Mouse (Mus musculus) midbrain, postnatal 0 days (tissue): ENCODE data around the gene Grm4. TPM values are rescaled to one million over a fixed set of nuclear protein-coding genes. Genes with fewer than 3 reads are reported as not detected.

Source experiments
- ATAC-seq: fragments of 200-750 bp; cut with Nextera tagmentation; 2 replicates; pipeline ENCODE4 v1.8.0; 2017; ENCODE audit warnings: moderate number of reproducible peaks, mild to moderate bottlenecking, moderate TSS enrichment, moderate library complexity; ENCODE audit not compliant: low FRiP score
- DNase-seq: peaks from one replicate; pipeline ENCODE4 v3.0.0-alpha.2; 2015; ENCODE audit warnings: low spot score
- H3K27ac ChIP-seq: fragments of 300-500 bp; sonication (generic); 2 replicates; pipeline ENCODE4 v1.5.1; 2014; ENCODE audit warnings: low read depth, mild to moderate bottlenecking, low read length, mixed read lengths
- H3K27me3 ChIP-seq: fragments of 300-500 bp; sonication (generic); 2 replicates; pipeline ENCODE4 v1.6.1; 2014; ENCODE audit warnings: low read length, control low read depth, mixed read lengths; ENCODE audit not compliant: insufficient read depth
- H3K36me3 ChIP-seq: fragments of 300-500 bp; sonication (generic); 2 replicates; pipeline ENCODE4 v1.6.1; 2014; ENCODE audit warnings: low read length, control low read depth, mixed read lengths; ENCODE audit not compliant: insufficient read depth
- H3K4me1 ChIP-seq: fragments of 300-500 bp; sonication (generic); 2 replicates; pipeline ENCODE4 v1.6.1; 2014; ENCODE audit warnings: mild to moderate bottlenecking, control low read depth, antibody characterized with exemption, low read length, mixed read lengths; ENCODE audit not compliant: insufficient read depth
- H3K4me2 ChIP-seq: fragments of 300-500 bp; sonication (generic); 2 replicates; pipeline ENCODE4 v1.6.1; 2014; ENCODE audit warnings: low read depth, mild to moderate bottlenecking, low read length, mixed read lengths; ENCODE audit not compliant: poor library complexity, severe bottlenecking
- H3K4me3 ChIP-seq: fragments of 300-500 bp; sonication (generic); 2 replicates; pipeline ENCODE4 v1.5.1; 2014; ENCODE audit warnings: low read depth, mild to moderate bottlenecking, low read length, moderate library complexity
- H3K9ac ChIP-seq: fragments of 300-500 bp; sonication (generic); replicated peaks from 2 replicates; pipeline ENCODE4 v1.6.1; 2014; ENCODE audit warnings: mild to moderate bottlenecking, low read length, moderate library complexity, mixed read lengths; ENCODE audit not compliant: poor library complexity, severe bottlenecking
- H3K9me3 ChIP-seq: fragments of 300-500 bp; sonication (generic); 2 replicates; pipeline ENCODE4 v1.6.1; 2016; ENCODE audit warnings: low read length, control low read depth
- CTCF ChIP-seq: IDR thresholded peaks from 2 replicates; pipeline ENCODE4 v1.5.1; 2016; ENCODE audit warnings: antibody characterized with exemption, mild to moderate bottlenecking
- WGBS: fragments of 180-500 bp; shearing (Covaris S2); extraction: QIAGEN DNeasy Blood & Tissue Kit; methylation state at CpG from one replicate; pipeline ENCODE4 v1.1.7; 2014; 5-methylcytosine and 5-hydroxymethylcytosine counted together
- polyA plus RNA-seq: library from polyadenylated mRNA; unstranded; fragments of >200 nt; fragmentation: Nextera tagmentation; extraction: Ambion mirVana; gene quantifications from 2 replicates; pipeline ENCODE4 v1.2.1, GENCODE M21; 2015
- total RNA-seq: library from RNA; depleted of rRNA; stranded (reverse); fragments of >200 nt; gene quantifications from 2 replicates; pipeline ENCODE4 v1.2.3, GENCODE M21; 2014

Gene Grm4
- total and polyA plus RNA-seq, 2 experiments from 2014 or later, result 11.1 to 54.0 TPM

- Histone ChIP-seq H3K4me2 (no peak overlapping the region), H3K9ac (no peak overlapping the region), H3K9me3 (no peaks in the 10 kb centered on the region), H3K27me3 (no peaks in the 10 kb centered on the region), H3K4me3 (no peak overlapping the region), H3K4me1 (no peaks in the 10 kb centered on the region), H3K36me3 (no peaks in the 10 kb centered on the region; the same call in 1 of the 2 replicates), H3K27ac (no peak overlapping the region)
- WGBS, result 45% methylated on average over 6 of the region's 6 CpGs
- TF ChIP-seq CTCF, result peak; percentile 52; the same call in 1 of the 2 replicates
- ATAC-seq (no peak), DNase-seq (peak; percentile 59)
Measured at GRCm38 (mm10) chr17:27448749-27449148, 72.5 kb downstream of the Grm4 start.

DNA sequence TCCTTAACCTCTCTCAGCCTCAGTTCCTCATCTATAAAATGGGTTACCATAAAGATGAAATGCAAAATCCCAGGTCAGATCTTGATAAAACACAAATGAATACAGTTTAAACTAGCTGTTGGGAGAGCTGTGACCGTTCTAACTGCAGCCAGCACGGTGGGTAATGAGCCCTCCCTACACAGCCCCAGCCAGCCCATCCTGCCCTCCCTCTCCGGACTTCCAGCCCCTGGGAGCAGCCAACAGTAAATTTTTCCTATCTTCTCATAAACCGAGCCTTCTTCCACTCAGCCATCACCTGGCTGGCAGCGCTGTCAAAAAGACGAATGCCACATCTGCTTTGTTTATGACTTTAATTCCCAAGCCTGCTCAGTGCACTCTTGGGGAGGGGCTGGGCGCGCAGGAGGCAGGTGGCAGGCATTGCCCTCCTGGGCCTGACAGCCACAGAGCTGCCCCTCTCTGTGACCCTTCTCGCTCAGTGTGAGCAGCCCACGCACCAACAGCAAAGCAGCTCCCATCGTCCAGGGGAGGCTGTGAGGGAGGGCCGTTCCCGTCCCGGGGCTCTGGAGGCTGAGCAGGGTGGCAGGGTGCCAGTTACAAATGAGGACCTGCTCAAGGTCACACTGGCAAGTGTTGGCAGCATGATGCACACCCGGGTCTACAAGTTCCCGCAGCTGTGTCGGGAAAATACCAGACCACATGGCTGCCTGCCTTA, 75.7 kb downstream of the Grm4 start:
- WGBS, result 53% methylated on average over 17 of the region's 17 CpGs
- H3K4me2 ChIP-seq, result no peak overlapping the region
- H3K36me3 ChIP-seq, result no peaks in the 10 kb centered on the region; the same call in 1 of the 2 replicates
- no peak overlapping the region for H3K4me3 ChIP-seq
- DNase-seq (no peak), ATAC-seq (no peak)
- TF ChIP-seq CTCF, result no peak
- no peaks in the 10 kb centered on the region for H3K27me3 ChIP-seq
- no peaks in the 10 kb centered on the region for H3K9me3 ChIP-seq
- H3K9ac ChIP-seq, result no peak overlapping the region
- H3K4me1 ChIP-seq, result no peaks in the 10 kb centered on the region; the same call in 1 of the 2 replicates
- no peak overlapping the region for H3K27ac ChIP-seq

DNA sequence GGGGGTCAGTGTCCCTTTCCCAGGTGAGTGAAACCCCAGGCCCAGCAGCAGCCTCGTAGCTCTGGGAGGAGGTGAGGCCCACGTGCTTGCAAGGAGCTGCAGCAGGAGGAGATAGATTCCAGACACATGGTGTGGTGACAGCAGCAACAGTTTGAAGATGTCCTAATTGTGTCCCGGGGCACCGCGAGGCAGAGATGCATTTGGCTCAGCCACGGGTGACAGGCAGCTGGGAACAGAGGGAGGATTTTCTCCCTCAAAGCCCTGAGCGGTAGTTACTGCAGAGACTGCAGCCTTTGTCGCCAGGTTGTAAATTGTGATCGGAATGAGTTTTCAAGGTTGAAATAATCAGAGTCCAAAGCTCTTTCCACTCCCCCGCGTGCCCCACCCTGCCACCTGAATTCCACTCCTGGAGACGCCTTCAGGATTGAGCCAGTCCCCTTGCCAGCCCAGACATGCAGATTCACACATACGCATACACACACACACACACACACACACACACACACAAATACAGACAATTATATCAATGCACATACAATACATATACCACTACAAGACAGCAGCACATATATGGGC, 78.6 kb downstream of the Grm4 start:
- ATAC-seq (no peak), DNase-seq (no peak)
- no peaks in the 10 kb centered on the region for H3K27me3 ChIP-seq
- 31% methylated on average over 13 of the region's 13 CpGs for WGBS
- no peak overlapping the region for H3K4me2 ChIP-seq
- TF ChIP-seq CTCF, result no peak
- no peak overlapping the region for H3K9ac ChIP-seq
- no peaks in the 10 kb centered on the region; the same call in 1 of the 2 replicates for H3K4me1 ChIP-seq
- H3K36me3 ChIP-seq, result no peaks in the 10 kb centered on the region; the same call in 1 of the 2 replicates
- no peak overlapping the region for H3K4me3 ChIP-seq
- no peaks in the 10 kb centered on the region for H3K9me3 ChIP-seq
- peak overlapping the region; percentile 39; the same call in 1 of the 2 replicates for H3K27ac ChIP-seq

DNA sequence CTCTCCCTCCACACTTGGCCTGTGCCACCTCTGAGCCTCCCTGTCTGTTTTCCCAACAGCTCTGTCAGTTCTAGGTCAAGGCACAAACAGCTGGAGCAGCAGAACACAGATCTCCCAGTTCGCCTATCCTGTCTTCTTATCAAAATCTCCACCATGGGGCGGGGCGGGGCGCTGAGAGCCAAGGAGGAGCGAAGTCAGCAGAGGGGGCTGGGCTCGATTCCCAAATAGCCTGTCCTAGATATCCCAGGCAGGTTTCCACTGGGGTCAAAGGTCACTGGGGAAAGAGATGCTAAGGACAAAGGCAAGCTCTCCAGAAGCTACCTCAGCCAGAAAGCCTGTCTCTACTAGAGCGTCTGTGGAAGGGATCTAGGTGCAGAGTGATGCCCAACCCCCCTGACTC, 79.4 kb downstream of the Grm4 start:
- DNase-seq, result no peak
- Histone ChIP-seq H3K9me3 (no peaks in the 10 kb centered on the region), H3K4me1 (no peaks in the 10 kb centered on the region; the same call in 1 of the 2 replicates), H3K36me3 (no peaks in the 10 kb centered on the region; the same call in 1 of the 2 replicates), H3K9ac (no peak overlapping the region), H3K4me2 (no peak overlapping the region), H3K27me3 (no peaks in the 10 kb centered on the region), H3K27ac (no peak overlapping the region), H3K4me3 (no peak overlapping the region)
- 63% methylated on average over 7 of the region's 7 CpGs for WGBS
- no peak for TF ChIP-seq CTCF
- ATAC-seq, result no peak

GRCm38 (mm10) chr17:27435799-27436198, 85.4 kb downstream of the Grm4 start:
- Histone ChIP-seq H3K36me3 (peaks cover 4% of the 10 kb centered on the region; the same call in 1 of the 2 replicates), H3K27me3 (no peaks in the 10 kb centered on the region), H3K9me3 (no peaks in the 10 kb centered on the region), H3K4me3 (no peak overlapping the region), H3K9ac (no peak overlapping the region), H3K4me1 (no peaks in the 10 kb centered on the region), H3K4me2 (no peak overlapping the region), H3K27ac (no peak overlapping the region)
- no peak for TF ChIP-seq CTCF
- DNase-seq, result peak; percentile 59
- ATAC-seq, result no peak
- 27% methylated on average over 13 of the region's 13 CpGs for WGBS

- H3K27me3 ChIP-seq, result no peaks in the 10 kb centered on the region
- H3K4me1 ChIP-seq, result no peaks in the 10 kb centered on the region
- no peak overlapping the region for H3K9ac ChIP-seq
- peaks cover 4% of the 10 kb centered on the region; the same call in 1 of the 2 replicates for H3K36me3 ChIP-seq
- H3K4me3 ChIP-seq, result no peak overlapping the region
- TF ChIP-seq CTCF, result no peak
- no peak overlapping the region for H3K27ac ChIP-seq
- H3K9me3 ChIP-seq, result no peaks in the 10 kb centered on the region
- WGBS, result 93% methylated on average over 15 of the region's 15 CpGs
- ATAC-seq (no peak), DNase-seq (no peak)
- no peak overlapping the region for H3K4me2 ChIP-seq
Measured at GRCm38 (mm10) chr17:27435225-27435624, 86.0 kb downstream of the Grm4 start.
